Mouse (Mus musculus) lung, embryonic 14.5 days (tissue): Measurements from ENCODE around the gene Rexo5. TPM values are rescaled to one million over a fixed set of nuclear protein-coding genes. Genes with fewer than 3 reads are reported as not detected.

ENCODE experiments used
- ATAC-seq: fragments of 200-750 bp; cut with Nextera tagmentation; 2 replicates; pipeline ENCODE4 v1.8.0; 2017; ENCODE audit warnings: mild to moderate bottlenecking, moderate TSS enrichment, moderate library complexity; ENCODE audit not compliant: insufficient read depth
- DNase-seq: peaks from one replicate; pipeline ENCODE4 v3.0.0-alpha.2; 2015
- H3K27ac ChIP-seq: fragments of 300-500 bp; sonication (generic); 2 replicates; pipeline ENCODE4 v1.5.1; 2014; ENCODE audit warnings: low read depth, mild to moderate bottlenecking, moderate library complexity
- H3K27me3 ChIP-seq: fragments of 300-500 bp; sonication (generic); 2 replicates; pipeline ENCODE4 v1.6.1; 2014; ENCODE audit warnings: low read length, control low read depth; ENCODE audit not compliant: insufficient read depth
- H3K36me3 ChIP-seq: fragments of 300-500 bp; sonication (generic); 2 replicates; pipeline ENCODE4 v1.6.1; 2014; ENCODE audit warnings: control low read depth; ENCODE audit not compliant: insufficient read depth
- H3K4me1 ChIP-seq: fragments of 300-500 bp; sonication (generic); 2 replicates; pipeline ENCODE4 v1.6.1; 2014; ENCODE audit warnings: antibody characterized with exemption, control low read depth; ENCODE audit not compliant: insufficient read depth
- H3K4me2 ChIP-seq: fragments of 300-500 bp; sonication (generic); 2 replicates; pipeline ENCODE4 v1.6.1; 2014; ENCODE audit warnings: mild to moderate bottlenecking
- H3K4me3 ChIP-seq: fragments of 300-500 bp; sonication (generic); 2 replicates; pipeline ENCODE4 v1.5.1; 2014; ENCODE audit warnings: low read depth, low read length
- H3K9ac ChIP-seq: fragments of 300-500 bp; sonication (generic); 2 replicates; pipeline ENCODE4 v1.6.1; 2014
- H3K9me3 ChIP-seq: fragments of 300-500 bp; sonication (generic); 2 replicates; pipeline ENCODE4 v1.6.1; 2016; ENCODE audit warnings: low read depth, low read length, control low read depth
- CTCF ChIP-seq: IDR thresholded peaks from 2 replicates; pipeline ENCODE4 v1.5.1; 2016; ENCODE audit warnings: antibody characterized with exemption, low read depth
- WGBS: fragments of 180-500 bp; shearing (Covaris S2); extraction: QIAGEN DNeasy Blood & Tissue Kit; methylation state at CpG from one replicate; pipeline ENCODE4 v1.1.7; 2014; 5-methylcytosine and 5-hydroxymethylcytosine counted together
- polyA plus RNA-seq: library from polyadenylated mRNA; unstranded; fragments of >200 nt; fragmentation: Nextera tagmentation; extraction: Ambion mirVana; gene quantifications from 2 replicates; pipeline ENCODE4 v1.2.1, GENCODE M21; 2014

Gene Rexo5
- polyA plus RNA-seq, 1 experiment from 2014 or later = 27.5 TPM

GRCm38 (mm10) chr7:119841820-119842449, 48.1 kb downstream of the Rexo5 start:
- no peak overlapping the region for H3K4me3 ChIP-seq
- WGBS = 94% methylated on average over 4 of the region's 4 CpGs
- no peak for ATAC-seq

GRCm38 (mm10) chr7:119845541-119845940, 51.7 kb downstream of the Rexo5 start:
- no peak for TF ChIP-seq CTCF
- no peak for DNase-seq
- 78% methylated on average over 2 of the region's 2 CpGs for WGBS
- H3K9me3 ChIP-seq = no peaks in the 10 kb centered on the region
- no peak overlapping the region for H3K9ac ChIP-seq
- H3K27me3 ChIP-seq = no peaks in the 10 kb centered on the region
- H3K4me1 ChIP-seq = no peaks in the 10 kb centered on the region
- H3K4me2 ChIP-seq = no peak overlapping the region
- H3K27ac ChIP-seq = no peak overlapping the region
- ATAC-seq = no peak
- no peak overlapping the region for H3K4me3 ChIP-seq
- H3K36me3 ChIP-seq = peaks cover 26% of the 10 kb centered on the region

More at GRCm38 (mm10) chr7:119841820-119842449, 48.1 kb downstream of the Rexo5 start:
- Histone ChIP-seq H3K27ac (no peak overlapping the region), H3K4me1 (no peaks in the 10 kb centered on the region), H3K36me3 (peaks cover 25% of the 10 kb centered on the region), H3K27me3 (no peaks in the 10 kb centered on the region), H3K9me3 (no peaks in the 10 kb centered on the region), H3K4me2 (no peak overlapping the region), H3K9ac (no peak overlapping the region)
- no peak for TF ChIP-seq CTCF
- no peak for DNase-seq

DNA sequence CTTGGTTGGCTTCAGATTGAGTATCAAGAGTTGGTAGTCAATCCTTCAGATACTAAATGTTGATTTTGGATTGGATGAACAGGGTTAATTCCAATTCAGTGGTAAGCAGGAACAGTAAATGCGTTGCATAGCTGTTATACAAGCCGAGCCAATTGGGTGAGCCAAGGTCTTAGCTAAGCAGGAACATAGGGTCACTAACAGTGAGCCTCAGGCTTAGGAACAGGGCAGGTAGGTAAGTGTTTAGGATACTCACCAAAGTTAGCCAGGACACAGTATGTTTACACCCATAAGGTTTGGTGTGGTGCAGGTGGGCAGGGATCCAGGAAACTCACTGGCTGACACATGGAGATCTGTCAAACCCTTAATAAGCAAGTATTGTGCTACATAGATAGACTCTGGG, 53.6 kb downstream of the Rexo5 start:
- no peak for TF ChIP-seq CTCF
- no peak overlapping the region for H3K4me2 ChIP-seq
- peaks cover 31% of the 10 kb centered on the region for H3K36me3 ChIP-seq
- H3K4me3 ChIP-seq = no peak overlapping the region
- H3K27me3 ChIP-seq = no peaks in the 10 kb centered on the region
- H3K4me1 ChIP-seq = no peaks in the 10 kb centered on the region
- no peak overlapping the region for H3K9ac ChIP-seq
- no peaks in the 10 kb centered on the region for H3K9me3 ChIP-seq
- no peak for DNase-seq
- no peak overlapping the region for H3K27ac ChIP-seq
- no peak for ATAC-seq
- 88% methylated on average over 2 of the region's 2 CpGs for WGBS

DNA sequence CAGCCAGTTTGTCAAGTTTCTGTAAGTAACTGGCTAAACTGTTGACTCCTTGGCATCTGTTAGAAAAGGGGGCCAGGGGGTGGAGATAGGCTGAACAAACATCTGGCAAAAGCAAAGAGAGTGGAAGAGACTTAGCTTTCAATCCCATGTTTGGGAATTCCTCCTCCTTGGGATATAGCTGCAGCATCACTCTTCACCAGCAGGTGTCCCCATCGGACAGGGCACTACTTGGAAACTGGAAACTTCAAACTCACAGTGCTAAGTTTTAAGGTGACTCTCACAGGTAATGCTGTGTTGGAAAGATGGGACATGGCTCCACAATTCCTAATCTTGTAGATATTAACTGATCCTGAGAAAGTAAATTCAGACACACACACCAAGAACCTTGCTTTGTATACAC, 55.3 kb downstream of the Rexo5 start:
- Histone ChIP-seq H3K36me3 (peaks cover 29% of the 10 kb centered on the region), H3K4me2 (no peak overlapping the region), H3K27ac (no peak overlapping the region), H3K4me3 (no peak overlapping the region), H3K9ac (no peak overlapping the region), H3K9me3 (no peaks in the 10 kb centered on the region), H3K27me3 (no peaks in the 10 kb centered on the region), H3K4me1 (no peaks in the 10 kb centered on the region)
- TF ChIP-seq CTCF = peak; percentile 93
- 0% methylated on average over 1 of the region's 1 CpGs for WGBS
- peak; percentile 83 for DNase-seq
- ATAC-seq = peak; percentile 47; the same call in 1 of the 2 replicates

DNA sequence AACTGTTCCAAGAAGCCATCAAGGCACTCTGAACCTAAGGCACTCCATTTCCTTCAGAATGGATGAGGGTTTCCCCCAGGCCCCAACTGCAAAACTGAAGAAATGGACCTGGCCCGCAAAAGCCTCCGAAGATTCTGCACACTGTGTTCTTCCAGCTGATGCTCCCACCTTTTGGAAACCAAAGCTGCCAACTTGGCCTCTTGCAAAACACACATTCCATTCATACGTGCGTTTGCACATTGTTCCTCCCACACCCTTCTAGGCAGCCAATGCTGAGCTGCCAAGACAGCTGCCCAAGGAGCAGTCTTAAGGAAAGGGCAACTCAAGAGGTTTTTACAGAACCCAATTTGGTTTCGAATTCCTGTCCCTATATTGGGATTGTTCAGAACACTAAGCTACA, 56.9 kb downstream of the Rexo5 start:
- Histone ChIP-seq H3K9me3 (no peaks in the 10 kb centered on the region), H3K9ac (no peak overlapping the region), H3K27ac (no peak overlapping the region), H3K4me3 (no peak overlapping the region), H3K36me3 (peaks cover 25% of the 10 kb centered on the region), H3K4me1 (no peaks in the 10 kb centered on the region), H3K27me3 (no peaks in the 10 kb centered on the region), H3K4me2 (no peak overlapping the region)
- DNase-seq = peak; percentile 50
- 70% methylated on average over 5 of the region's 5 CpGs for WGBS
- no peak for ATAC-seq
- no peak for TF ChIP-seq CTCF

- no peak overlapping the region for H3K9ac ChIP-seq
- H3K36me3 ChIP-seq = peaks cover 35% of the 10 kb centered on the region; the same call in 1 of the 2 replicates
- no peaks in the 10 kb centered on the region for H3K9me3 ChIP-seq
- no peak overlapping the region for H3K4me2 ChIP-seq
- no peak overlapping the region for H3K4me3 ChIP-seq
- ATAC-seq = no peak
- no peaks in the 10 kb centered on the region for H3K27me3 ChIP-seq
- no peak for DNase-seq
- no peak for TF ChIP-seq CTCF
- H3K27ac ChIP-seq = no peak overlapping the region
- no peaks in the 10 kb centered on the region for H3K4me1 ChIP-seq
Observed at GRCm38 (mm10) chr7:119852494-119852893, 58.7 kb downstream of the Rexo5 start.

DNA sequence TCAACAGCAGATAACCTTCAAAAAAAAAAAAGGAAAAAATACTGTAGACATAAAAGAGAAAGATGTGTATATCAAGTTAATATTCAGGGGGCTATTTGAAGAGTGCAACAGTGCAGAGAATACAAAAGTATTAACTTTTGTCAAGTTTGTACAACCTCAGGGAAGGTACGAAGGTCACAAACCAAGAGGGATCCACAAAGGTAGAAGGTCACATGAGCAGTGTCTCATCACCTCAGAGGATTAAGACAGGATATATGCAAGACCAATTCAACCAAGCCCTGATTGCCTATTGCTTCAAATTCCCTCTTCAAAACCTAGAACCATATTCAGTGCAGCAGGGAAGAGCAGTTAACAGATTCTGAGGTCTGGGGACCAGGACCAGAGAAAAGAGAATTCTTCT, 59.4 kb downstream of the Rexo5 start:
- no peak overlapping the region for H3K4me2 ChIP-seq
- H3K36me3 ChIP-seq = peaks cover 42% of the 10 kb centered on the region; the same call in 1 of the 2 replicates
- WGBS = 89% methylated on average over 1 of the region's 1 CpGs
- no peaks in the 10 kb centered on the region for H3K4me1 ChIP-seq
- ATAC-seq (no peak), DNase-seq (no peak)
- H3K27ac ChIP-seq = no peak overlapping the region
- no peak overlapping the region for H3K9ac ChIP-seq
- H3K27me3 ChIP-seq = no peaks in the 10 kb centered on the region
- TF ChIP-seq CTCF = no peak
- H3K4me3 ChIP-seq = no peak overlapping the region
- H3K9me3 ChIP-seq = no peaks in the 10 kb centered on the region
